Mouse (Mus musculus) kidney, adult 18-20 months (tissue): ENCODE results near the gene Btbd16.

Source experiments
- DNase-seq: peaks from one replicate; pipeline ENCODE4 v3.0.0; 2021

Gene Btbd16

DNA sequence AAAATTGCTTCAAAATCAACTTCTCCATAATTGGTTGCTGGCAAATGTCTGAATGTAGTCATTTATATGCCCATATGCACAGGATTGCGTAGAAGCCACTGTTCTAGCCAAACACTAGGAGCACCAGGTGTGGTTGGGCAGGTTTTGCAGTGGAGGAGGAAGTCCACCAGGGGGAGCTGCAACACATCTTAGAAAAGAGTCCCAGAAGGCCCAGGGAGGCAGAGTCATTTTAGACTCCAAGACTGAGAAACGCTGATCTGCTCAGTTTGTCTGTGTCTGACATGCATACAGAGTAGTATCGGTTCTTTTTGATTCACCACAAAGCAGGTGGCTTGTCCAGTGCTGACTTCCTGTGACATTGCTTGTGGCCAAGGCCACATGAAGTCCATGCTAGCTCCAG lies 3.2 kb upstream of the Btbd16 start:
- DNase-seq = peak; percentile 82

DNA sequence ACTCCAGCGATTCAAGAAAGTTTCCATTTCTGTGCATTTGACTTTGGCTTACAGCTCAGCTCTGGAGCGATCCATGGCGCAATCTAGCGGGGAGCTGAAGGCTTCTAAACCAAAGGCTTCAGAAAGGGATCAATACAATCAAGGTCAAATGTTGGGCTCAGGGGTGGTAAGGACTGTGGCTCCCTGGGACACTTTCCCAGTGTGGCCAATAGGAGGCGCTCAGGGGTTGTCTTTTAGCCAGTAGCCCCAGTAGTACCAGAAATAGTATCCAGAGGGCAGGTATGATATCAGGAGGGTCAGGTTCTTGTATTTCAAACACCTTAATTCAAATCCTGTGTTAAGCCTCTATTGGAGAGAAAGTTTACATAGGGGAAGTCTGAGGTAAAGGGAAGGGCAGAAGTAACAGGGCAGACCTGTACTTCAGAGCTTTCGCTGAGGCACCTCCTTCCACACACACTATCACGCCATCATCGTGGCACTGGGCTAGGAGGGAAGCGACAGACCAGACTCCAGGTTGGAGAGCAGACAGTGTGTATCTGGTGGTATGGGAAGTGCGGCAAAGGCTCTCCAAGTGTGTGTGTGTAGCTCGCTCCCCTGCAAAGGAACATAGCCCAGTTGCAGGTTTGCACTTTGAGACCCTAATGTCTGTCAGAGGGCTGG lies 568 bp upstream of the Btbd16 start:
- DNase-seq = peak; percentile 53

DNA sequence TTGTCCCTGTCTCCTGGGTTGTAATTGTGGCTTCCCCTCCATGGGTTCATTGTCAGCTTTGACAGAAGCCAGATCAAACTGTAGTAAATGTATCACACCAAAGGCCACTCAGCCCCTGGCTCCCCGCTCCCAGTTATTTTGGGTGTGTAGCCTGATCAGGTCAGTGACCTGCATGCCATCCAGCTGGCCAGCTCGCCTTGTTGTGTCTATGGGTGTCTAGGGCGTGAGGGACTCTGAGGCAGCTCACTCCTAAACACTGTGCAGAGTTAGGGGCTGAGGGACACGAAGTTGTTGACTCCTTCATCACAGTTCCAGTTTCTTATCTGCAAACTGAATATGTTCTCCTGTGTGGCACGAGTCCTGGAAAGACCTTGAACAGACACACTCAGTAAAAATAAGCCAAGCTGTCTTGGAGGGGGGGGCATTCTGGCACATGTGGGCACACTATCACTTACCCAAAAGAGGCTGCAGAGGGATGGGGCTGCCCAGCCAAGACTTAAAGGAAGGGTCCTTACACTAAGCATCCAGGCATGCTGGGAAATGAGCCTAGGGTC lies 7.1 kb downstream of the Btbd16 start:
- DNase-seq = no peak

DNA sequence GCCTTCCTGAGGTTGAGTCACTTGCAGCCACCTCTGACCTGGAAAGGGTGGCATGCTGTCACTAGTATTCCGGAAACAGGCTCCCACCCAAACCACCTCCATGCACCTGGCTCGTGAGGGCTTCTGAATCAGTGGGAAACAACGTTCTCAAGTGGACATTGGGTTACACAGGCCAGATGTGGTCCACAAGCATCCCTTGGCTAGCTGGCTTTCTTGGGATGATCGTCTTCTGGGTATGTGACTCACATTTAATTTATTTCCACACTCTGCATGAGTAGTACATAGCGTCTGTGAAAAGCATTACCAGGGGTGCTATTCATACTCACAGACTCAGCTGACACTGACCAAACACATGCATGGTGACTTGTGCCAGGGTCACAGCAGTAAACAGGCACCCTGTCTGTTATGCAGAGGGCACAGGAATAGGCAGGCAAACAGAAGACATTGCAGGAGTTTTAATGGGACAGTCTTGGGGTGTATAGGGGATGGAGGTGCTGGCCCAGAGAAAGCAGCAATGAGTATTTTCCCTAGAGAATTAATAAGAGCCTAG lies 8.7 kb downstream of the Btbd16 start:
- DNase-seq = no peak

DNA sequence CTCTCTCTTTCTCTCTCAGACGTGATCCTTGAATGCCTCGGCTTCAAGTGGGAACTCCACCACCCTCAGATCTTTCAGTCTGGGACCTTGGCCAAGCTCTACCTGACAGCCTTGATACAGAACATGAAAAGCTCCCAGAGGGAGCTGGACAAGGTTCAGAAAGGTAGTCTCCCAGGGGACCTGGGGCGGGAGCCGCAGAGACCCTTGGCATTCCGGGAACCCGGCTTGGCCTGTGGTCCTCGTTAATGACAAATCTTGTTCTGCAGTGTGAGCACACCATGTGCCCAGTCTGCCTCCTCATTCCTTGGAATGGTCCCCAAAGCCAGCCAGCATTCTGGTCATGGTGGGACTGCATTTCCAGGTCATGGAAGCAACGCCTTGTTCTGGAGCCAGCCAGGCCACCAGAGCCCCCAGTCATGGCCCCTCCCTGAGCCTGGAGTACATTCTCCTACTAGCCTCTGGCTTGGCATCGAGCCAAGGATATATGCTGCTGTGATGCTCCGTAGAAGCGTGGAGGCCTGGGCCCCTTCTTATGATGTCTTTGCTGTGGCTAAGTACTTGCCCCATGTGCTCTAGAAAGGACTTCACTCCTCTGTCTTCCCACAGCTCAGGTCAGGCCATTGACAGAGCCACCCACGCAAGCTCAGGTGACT lies 12.2 kb downstream of the Btbd16 start:
- DNase-seq = peak; percentile 82

DNA sequence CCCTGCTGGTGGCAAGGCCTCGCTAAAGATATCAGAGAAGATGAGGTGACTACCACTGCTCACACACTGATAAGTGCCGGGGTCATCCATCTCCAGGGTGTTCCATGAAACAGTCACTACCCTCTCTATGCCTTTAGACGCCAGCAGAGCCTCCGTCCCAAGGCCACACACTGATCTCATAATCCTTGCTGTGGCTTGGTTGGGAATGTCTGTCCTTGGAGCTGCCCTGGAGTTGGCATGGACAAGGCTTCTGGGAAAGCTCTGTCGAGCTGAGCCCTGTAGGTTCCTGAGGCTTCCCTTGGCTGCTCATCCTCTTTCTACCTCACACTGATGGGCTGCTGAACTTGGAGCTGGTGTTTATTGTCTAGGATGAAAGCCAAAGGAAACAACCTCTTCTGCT lies 12.8 kb downstream of the Btbd16 start:
- DNase-seq = peak; percentile 19

DNA sequence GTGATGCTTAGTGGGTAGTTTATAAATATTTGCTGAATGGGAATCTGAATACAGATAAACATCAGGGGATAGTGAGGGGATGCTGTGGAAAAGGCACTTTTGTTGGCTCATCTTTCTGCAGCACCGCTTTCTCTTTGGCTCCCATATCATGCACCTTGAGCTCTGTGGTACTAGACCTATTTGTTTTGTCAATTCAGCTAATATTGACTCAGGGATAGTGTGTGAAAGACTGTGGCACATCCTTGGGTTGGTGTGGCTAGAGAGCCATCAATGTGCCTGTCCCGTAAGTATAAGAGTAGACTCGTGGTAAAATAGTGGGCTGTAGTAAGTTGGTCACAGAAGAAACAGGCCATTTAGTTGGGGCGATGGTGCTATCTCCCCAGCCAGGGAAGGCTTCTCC lies 13.7 kb downstream of the Btbd16 start:
- DNase-seq = no peak

DNA sequence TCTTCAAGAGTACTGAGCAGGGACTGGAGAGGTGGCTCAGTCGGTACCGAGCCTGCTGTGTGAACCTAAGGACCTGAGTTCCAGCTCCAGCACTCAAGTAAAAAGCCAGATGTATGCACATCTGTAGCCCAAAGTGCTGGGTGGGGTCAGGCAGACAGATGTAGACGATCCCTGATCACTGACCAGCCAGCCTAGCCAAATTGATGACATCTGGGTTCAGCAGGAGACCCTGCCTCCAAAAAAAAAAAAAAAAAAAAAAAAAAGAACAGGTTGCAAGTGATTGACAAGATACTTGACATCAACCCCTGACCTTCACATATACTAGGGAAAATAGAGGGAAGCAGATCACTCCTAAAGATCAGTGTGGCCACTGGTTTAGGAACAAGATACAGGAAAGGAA lies 15.1 kb downstream of the Btbd16 start:
- DNase-seq = no peak

DNA sequence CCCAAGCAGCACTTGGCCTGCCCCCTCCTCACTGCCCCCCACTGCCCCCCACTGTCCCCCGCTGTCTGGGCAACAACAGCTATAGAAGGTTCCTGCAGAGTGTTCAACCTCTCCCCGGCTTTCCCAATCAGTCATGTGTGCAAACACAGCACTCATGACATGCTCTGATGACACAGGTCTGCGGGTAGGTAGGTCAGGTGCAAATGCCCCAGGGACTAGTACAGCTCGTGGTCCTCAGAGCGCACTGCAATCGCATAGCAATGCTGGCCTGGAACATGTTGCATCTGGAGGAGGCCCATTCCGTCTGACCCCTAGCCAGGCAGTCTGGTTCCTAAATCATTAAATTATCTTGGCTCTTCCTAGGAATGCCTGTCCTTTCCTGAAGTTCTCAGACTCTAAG lies 15.6 kb downstream of the Btbd16 start:
- no peak for DNase-seq

DNA sequence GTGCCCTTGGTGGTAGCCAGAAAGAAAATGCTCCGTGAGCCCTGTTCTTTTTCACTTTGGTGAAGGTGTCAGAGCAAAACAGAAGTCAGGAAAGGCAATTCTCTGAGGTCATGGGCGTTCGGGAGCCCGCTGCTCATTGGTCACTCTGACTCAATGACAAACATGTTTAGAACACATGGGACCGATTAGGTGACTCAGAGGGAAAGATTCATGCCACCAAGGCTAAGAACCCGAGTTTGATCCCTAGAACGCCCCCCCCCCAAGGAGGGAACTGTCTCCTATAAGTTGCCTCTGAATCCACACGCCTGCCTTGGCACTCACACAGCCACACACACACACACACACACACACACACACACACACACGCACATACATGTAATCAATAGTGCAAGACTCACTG lies 19.8 kb downstream of the Btbd16 start:
- DNase-seq = no peak

DNA sequence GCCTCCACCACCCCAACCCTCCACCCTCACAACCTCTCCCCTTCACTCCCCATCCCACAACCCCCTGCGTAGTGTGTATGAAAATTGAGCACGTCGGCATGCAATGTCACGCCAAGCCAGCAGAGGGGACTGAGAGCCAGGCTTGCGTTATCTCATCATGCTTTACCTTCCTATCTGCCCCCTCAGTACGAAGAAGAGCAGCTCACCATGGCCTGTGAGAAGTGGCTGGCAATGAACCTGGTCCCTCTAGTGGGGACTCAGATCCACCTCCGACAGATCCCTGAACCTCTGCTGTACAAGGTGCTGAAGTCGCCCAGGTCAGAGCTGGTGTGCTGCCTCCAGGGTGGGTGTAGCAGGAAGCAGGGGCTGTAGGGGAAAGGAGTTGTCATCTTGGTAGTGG lies 22.9 kb downstream of the Btbd16 start:
- DNase-seq = no peak

DNA sequence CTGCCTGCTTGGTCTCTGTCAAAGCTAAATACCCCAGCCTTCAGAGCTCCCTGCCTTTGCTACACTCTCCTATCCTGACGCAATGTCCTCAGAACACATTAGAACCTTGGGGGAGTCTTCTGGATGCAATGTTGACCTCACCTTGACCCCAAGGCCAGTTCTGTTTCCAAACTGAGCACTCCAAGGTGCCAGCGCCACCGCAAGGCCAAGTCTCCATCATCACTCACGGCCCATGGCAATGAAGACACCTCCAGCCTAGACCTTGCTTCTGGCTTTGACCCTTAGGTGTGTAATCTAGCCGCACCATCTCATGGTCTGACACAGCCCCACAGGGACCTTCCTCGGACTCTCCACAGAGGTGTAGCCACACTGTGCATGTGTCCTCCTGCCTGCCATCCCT lies 23.7 kb downstream of the Btbd16 start:
- no peak for DNase-seq

DNA sequence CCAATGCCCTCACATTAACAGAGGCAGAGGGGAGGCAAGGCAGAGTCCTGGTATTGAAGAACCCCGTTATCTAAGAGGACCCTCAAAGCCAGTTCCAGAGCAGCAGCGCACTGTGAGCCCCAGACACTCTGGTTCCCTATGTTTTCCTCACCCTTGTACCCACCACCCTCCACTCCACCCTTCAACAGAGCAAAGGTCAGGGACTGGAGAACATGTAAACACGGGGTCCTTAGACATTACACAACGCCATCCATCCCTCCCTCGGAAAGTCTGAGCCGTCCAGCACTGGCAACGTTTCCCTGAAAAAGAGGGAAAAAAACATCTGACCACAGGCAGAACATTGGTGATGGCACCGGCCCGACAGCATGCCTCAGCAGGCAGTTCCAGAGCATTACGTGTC lies 25.5 kb downstream of the Btbd16 start:
- peak; percentile 24 for DNase-seq

DNA sequence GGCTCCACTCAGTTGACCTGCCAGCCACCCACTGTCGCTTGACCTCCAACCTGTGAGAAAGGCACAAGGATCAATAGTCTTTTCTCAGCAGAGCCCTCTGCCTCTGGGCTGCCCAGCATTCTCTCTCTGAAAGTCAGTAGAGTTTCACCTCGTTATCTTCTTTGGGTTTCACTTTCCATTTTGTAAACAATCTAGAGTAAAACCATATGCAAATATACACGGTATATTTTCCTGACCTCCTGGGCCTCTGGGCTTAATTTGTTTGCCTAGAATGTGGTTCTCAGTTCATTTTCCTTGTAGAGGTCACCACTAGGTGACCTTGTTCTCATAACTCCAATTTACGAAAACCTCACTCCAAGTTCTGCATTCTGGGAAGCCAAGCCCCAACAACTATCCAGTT lies 26.8 kb downstream of the Btbd16 start:
- DNase-seq = no peak

DNA sequence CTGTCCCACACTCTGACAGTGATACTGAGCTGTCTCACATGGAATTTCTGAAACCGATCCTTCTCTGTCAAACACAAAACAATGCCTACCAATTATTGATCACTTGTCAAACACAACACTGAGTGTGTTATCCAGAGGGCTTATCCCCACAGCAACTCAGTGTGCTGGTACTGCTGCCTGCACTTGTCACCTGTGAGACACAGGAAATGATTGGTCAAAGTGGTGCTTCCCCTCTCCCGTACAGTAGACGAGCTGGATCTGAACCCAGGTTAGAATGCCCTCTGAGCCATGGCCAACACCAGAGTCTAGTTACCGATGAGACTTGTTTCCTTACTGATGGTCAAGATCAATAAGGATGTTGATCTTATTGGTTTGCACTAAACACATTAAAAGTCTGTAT lies 27.9 kb downstream of the Btbd16 start:
- DNase-seq = no peak

DNA sequence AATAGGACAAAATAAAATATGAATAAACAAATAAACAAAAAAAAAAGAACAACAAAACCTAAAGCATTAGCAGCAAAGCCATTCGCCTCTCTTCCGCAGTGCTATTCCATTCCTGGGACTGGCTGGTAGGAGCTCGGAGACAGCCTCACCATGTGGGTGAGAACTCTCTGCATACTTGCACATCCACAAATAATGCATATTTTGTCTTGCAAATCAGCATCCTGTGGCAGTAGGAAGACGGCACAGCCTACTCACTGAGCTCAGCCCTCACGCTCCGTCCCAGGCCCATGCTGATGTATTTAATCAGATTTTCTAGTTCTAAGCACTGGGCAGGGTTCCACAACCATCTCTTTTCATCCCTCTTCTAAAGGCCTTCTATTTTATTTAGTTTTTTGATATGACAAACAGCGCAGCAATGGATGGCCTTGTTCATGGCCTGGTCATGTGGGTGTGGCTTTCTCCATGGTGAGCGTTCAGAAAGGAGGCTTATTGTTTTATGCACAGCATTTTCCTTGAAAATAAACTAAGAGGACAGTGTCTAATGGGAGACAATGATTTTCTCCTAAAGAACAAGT lies 29.5 kb downstream of the Btbd16 start:
- no peak for DNase-seq

DNA sequence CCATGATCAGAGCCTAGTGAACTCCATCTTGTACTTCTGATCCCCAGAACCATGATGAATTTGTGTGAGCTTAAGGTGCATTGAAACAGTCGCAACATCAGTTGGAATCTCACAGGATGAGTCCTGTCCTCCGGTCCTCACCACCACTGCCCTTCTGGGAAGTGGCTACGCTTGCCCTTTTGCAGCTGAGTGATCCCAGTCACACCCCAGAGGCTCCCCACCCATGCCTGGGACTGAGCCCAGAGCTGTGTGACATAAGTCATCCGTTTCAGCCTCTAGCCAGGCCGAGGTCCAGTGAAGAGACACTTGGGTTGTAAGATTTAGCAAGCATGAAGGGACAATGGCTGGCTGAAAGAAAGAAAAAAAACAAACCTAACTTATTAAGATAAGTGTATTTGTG lies 31.1 kb downstream of the Btbd16 start:
- DNase-seq = peak; percentile 45

DNA sequence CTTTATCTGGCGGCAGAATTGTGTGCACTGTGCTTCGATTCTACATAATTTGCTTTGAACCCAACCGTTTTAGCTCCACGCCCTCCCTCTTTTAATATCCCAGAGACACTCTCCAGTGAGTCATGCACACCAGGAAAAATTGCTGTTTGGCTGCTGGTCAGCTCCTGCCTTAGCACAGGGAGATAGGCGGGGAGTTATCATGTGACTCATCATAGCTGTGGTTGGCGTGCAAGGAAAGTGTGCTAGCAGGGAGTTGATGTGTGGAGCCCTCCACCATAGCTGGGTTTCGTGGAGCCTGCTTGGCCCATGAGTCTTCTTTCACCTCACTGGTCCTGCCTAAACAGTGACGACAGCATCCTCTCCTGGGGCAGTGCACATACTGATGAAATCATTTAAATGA lies 33.9 kb downstream of the Btbd16 start:
- no peak for DNase-seq

DNA sequence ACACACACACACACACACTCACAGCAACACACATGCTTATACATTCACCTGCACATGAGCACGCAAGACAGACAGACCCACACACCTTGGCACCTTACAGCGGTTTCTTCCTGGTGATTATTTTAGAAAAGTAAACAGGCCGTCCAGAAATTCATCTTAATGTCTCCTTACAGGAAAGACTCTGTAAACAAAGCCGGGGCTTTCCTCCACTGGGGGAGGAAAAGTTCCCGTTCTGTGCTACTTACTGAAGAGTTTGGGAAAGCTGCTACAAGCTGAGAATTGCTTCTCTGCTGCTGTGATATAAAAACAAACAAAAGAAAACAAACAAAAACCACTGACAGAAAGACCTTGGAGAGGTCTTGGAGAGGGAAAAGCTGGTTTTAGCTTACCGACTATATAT lies 34.8 kb downstream of the Btbd16 start:
- DNase-seq = no peak

DNA sequence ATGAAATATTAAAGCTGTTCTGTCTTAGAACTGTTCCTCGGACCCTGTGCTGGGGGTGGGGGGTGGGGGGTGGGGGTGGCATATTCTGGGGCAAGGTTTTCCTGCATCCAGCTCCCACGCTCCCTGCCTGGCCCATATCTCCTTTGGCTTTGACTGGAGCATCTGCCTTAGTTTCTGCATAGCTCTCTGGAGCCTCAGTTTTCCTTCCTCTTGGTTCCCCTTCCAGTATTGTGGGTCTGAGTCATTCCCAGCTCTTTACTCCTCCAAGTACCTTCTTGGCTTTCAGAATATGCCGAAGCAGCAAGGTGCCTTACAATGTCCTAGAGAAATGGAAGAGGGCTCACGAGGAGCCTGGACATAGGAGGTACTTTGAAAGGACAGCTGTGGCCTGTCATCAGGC lies 36.4 kb downstream of the Btbd16 start:
- no peak for DNase-seq

DNA sequence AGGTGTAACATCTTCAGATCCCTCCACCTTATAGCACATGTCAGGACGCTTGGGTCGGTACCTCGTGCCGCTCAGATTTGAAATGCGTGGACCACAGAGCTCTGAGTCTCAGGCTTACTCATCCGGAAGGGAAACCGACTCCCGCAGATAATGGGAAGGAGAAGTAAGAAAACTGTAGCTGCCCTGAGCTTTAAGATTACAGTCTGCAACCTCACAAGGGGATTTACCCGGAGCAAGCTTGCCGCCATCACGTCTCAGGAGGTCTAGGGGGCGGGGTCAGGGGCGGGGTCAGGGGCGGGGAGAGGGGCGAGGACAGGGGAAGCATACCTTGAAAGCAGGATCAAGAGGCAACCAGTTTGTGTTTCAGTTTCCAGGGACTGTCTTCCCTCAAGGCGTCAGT lies 38.5 kb downstream of the Btbd16 start:
- DNase-seq = no peak

DNA sequence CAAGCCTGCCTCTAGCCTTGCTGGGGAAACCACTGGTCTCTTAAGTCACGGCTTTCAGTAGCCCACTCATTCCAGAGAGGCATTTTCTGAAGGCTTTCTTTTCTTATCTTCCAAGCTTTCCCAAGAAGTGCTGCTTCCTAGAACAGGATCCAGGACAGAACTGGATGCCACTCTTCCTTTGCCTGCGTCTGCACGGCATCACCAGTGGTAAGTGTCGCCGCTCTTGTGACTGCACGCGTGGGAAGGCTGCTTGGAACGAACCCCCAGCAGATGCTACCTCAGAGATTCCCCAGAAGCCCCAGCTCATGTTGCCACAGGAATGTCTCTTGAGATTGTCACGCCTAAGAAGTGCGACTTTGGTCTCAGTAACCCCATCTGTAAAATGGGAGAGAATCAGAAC lies 41.7 kb downstream of the Btbd16 start:
- no peak for DNase-seq

DNA sequence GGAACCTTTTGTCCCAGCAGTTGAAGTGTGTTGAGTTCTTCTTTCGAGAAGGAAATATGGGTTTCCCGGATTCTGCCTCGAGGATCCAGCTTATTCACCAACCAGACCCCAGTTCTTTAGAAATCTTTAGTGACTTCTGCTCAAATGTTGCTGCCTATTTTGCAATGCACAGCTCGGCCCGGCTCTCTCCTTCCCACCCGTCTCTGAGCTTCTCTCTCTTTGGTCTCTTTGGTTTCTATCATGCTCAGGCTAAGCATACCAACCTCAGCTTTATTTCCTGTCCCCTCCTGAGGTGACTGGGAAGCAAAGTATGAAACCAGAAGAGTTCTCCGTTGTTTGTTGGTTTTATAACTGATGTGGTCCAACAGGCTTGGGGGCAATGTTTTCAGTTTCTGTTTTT lies 42.4 kb downstream of the Btbd16 start:
- DNase-seq = no peak

DNA sequence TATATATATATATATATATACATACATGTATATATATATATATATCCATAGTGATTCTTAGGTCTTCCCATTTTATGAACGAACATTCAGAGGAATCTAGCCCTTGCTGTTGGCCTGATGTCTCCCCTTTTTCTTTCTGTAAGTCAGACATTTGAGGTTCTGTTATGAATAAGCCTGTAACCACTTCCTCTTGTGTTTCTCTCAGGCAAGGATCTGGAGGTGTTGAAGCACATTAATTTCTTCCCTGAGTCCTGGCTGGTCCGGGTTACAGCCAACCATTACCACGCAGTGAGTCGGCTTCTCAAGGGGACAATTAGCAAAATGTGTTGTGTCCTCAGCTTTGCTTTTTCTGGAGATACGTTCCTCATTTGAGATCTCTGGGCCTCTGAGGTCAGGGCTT lies 44.9 kb downstream of the Btbd16 start:
- no peak for DNase-seq
